Mouse (Mus musculus) erythroblast, embryonic 14.5 days (primary cell): Measurements from ENCODE around the gene Srd5a1.

Experiments
- GATA1 ChIP-seq: IDR thresholded peaks from 2 replicates; pipeline ENCODE4 v1.6.1; 2012; ENCODE audit warnings: low read length, inconsistent platforms, mixed read lengths
- TAL1 ChIP-seq: IDR thresholded peaks from 3 replicates; pipeline ENCODE4 v1.6.1; 2012; ENCODE audit warnings: low read length, inconsistent platforms, mixed read lengths

DNA sequence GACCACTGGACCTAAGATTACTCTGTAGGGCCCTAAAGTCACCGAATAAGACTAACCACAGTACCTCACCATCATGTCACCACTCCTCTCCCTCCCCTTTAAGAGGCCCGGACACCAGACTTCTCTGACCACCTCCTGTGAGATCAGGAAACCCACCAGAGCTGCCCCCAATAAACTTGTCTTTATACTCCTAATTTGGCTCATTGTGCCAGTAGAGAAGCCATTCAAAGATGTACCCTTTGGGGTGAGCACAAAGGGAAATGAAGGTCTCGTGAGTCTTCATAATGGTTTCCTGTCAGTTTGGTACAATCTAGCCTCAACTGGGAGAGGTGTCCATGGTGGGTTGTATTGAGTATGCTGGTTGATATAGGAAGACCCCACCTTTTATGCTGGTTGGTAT lies 29.8 kb upstream of the Srd5a1 start:
- TF ChIP-seq GATA1 (no peak), TAL1 (no peak)
